Mouse (Mus musculus) heart, embryonic 15.5 days (tissue): ENCODE measurements around the gene Foxf2. TPM values are rescaled to one million over a fixed set of nuclear protein-coding genes. Genes with fewer than 3 reads are reported as not detected.
A peak's percentile ranks its signal among the peaks of the same experiment; 100 is the strongest.

Source experiments
- ATAC-seq: fragments of 200-750 bp; cut with Nextera tagmentation; replicated peaks from 2 replicates; pipeline ENCODE4 v1.8.0; 2017; ENCODE audit warnings: low read depth, moderate TSS enrichment; ENCODE audit not compliant: insufficient number of reproducible peaks, insufficient read depth, low FRiP score
- H3K27ac ChIP-seq: fragments of 300-500 bp; sonication (generic); 2 replicates; pipeline ENCODE4 v1.5.1; 2015; ENCODE audit warnings: mild to moderate bottlenecking, inconsistent platforms
- H3K27me3 ChIP-seq: fragments of 300-500 bp; sonication (generic); 2 replicates; pipeline ENCODE4 v1.6.1; 2015; ENCODE audit warnings: inconsistent platforms
- H3K36me3 ChIP-seq: fragments of 300-500 bp; sonication (generic); 2 replicates; pipeline ENCODE4 v1.6.1; 2015; ENCODE audit warnings: mild to moderate bottlenecking, inconsistent platforms
- H3K4me1 ChIP-seq: fragments of 300-500 bp; sonication (generic); replicated peaks from 2 replicates; pipeline ENCODE4 v1.6.1; 2015; ENCODE audit warnings: inconsistent platforms
- H3K4me2 ChIP-seq: fragments of 300-500 bp; sonication (generic); 2 replicates; pipeline ENCODE4 v1.6.1; 2015; ENCODE audit warnings: inconsistent platforms, mild to moderate bottlenecking, moderate library complexity
- H3K4me3 ChIP-seq: fragments of 300-500 bp; sonication (generic); 2 replicates; pipeline ENCODE4 v1.5.1; 2015; ENCODE audit warnings: mild to moderate bottlenecking, inconsistent platforms
- H3K9ac ChIP-seq: fragments of 300-500 bp; sonication (generic); 2 replicates; pipeline ENCODE4 v1.6.1; 2015; ENCODE audit warnings: mild to moderate bottlenecking, inconsistent platforms
- H3K9me3 ChIP-seq: fragments of 300-500 bp; sonication (generic); replicated peaks from 2 replicates; pipeline ENCODE4 v1.6.1; 2016; ENCODE audit warnings: inconsistent platforms
- WGBS: fragments of 180-500 bp; shearing (Covaris S2); methylation state at CpG from one replicate; pipeline ENCODE4 v1.1.7; 2015; ENCODE audit warnings: mixed read lengths; 5-methylcytosine and 5-hydroxymethylcytosine counted together
- polyA plus RNA-seq: library from polyadenylated mRNA; unstranded; fragments of >200 nt; fragmentation: Nextera tagmentation; extraction: Ambion mirVana; gene quantifications from 2 replicates; pipeline ENCODE4 v1.2.1, GENCODE M21; 2015

Gene Foxf2
- polyA plus RNA-seq, 1 experiment from 2014 or later = 0.64 TPM

DNA sequence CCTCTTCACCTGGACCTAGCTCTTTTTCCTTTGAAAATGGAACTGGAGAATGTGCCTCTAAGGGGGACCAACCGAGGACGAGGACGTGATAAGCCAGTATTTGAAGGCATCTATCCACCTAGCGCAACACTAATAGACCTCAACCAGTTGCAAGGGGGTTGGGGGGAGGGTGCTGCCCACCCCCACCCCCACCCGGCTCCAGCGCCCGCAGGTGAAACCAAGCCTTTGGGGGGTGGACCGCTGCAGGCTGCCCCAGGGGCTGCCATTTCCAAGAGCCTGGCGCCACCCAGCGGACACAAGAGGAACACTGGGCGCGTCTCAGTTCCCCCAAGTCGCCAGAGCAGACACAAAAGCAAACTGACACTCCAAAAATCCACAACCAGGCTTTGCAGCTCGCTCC, 7.2 kb upstream of the Foxf2 start:
- peaks cover 99% of the 10 kb centered on the region for H3K27me3 ChIP-seq
- peaks cover 23% of the 10 kb centered on the region for H3K4me1 ChIP-seq
- ATAC-seq = no peak
- no peaks in the 10 kb centered on the region for H3K36me3 ChIP-seq
- H3K4me3 ChIP-seq = peak overlapping the region; percentile 47
- peak overlapping the region; percentile 67 for H3K4me2 ChIP-seq
- H3K27ac ChIP-seq = no peak overlapping the region
- H3K9ac ChIP-seq = no peak overlapping the region
- H3K9me3 ChIP-seq = no peaks in the 10 kb centered on the region
- WGBS = 1% methylated on average over 14 of the region's 14 CpGs

- no peak for ATAC-seq
- Histone ChIP-seq H3K4me1 (peaks cover 23% of the 10 kb centered on the region), H3K9me3 (no peaks in the 10 kb centered on the region), H3K27ac (no peak overlapping the region), H3K4me3 (peak overlapping the region; percentile 47), H3K9ac (no peak overlapping the region), H3K36me3 (no peaks in the 10 kb centered on the region), H3K27me3 (peaks cover 98% of the 10 kb centered on the region), H3K4me2 (peak overlapping the region; percentile 67; the same call in 1 of the 2 replicates)
- 3% methylated on average over 18 of the region's 18 CpGs for WGBS
Observed at GRCm38 (mm10) chr13:31618919-31619655, 6.5 kb upstream of the Foxf2 start.

GRCm38 (mm10) chr13:31619826-31620498, 5.7 kb upstream of the Foxf2 start:
- peaks cover 27% of the 10 kb centered on the region for H3K4me1 ChIP-seq
- H3K4me3 ChIP-seq = peak overlapping the region; percentile 17; the same call in 1 of the 2 replicates
- H3K9me3 ChIP-seq = no peaks in the 10 kb centered on the region
- H3K27me3 ChIP-seq = peaks cover 98% of the 10 kb centered on the region
- no peak overlapping the region for H3K9ac ChIP-seq
- H3K36me3 ChIP-seq = no peaks in the 10 kb centered on the region
- 2% methylated on average over 33 of the region's 33 CpGs for WGBS
- no peak overlapping the region for H3K27ac ChIP-seq
- H3K4me2 ChIP-seq = peak overlapping the region; percentile 35
- ATAC-seq = no peak

DNA sequence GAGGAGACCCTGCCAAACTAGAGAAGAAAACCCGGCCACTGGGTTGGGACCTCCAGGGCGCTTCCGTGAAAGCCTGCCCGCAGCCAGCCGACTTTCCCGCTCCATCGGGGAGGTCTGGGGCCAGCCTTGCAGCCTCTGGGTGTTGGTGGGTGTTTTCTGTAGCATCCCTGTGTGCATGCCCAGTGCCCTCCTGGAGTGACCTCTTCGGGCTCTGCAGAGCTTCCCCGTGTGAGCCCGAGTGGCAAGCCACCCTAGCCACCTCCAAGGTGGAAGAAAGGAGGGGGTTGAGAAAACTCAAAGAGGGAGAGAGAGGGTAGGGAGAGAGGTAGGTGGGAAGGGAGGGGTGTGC, 5.1 kb upstream of the Foxf2 start:
- Histone ChIP-seq H3K9me3 (no peaks in the 10 kb centered on the region), H3K36me3 (no peaks in the 10 kb centered on the region), H3K9ac (no peak overlapping the region), H3K4me1 (peaks cover 29% of the 10 kb centered on the region), H3K4me3 (peak overlapping the region; percentile 17; the same call in 1 of the 2 replicates), H3K27me3 (peaks cover 98% of the 10 kb centered on the region), H3K4me2 (peak overlapping the region; percentile 35), H3K27ac (no peak overlapping the region)
- WGBS = 2% methylated on average over 10 of the region's 10 CpGs
- ATAC-seq = no peak

- no peak overlapping the region for H3K27ac ChIP-seq
- H3K4me1 ChIP-seq = peaks cover 34% of the 10 kb centered on the region
- WGBS = 18% methylated on average over 4 of the region's 4 CpGs
Observed at GRCm38 (mm10) chr13:31620937-31621336, 4.7 kb upstream of the Foxf2 start.

DNA sequence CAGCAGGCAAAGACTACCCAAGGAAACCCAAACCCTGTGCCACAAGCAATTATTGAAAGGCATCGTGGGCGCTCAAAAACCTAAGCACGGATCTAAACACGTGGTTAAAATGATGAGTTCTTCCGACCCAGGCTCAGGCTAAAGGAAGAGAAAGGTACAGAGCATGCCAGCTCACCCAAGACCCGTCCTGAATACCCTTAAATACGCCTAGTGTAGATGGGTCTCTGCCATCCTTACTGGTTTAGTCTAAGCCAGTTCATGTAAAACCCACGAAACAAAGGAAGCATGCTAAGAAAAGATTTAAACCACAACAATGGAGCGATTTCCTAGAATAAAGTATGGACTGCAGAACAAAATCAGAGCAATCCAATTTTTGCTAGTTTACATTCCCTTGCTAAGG, 3.9 kb upstream of the Foxf2 start:
- Histone ChIP-seq H3K4me3 (no peak overlapping the region), H3K27ac (no peak overlapping the region), H3K9ac (no peak overlapping the region), H3K4me1 (peaks cover 42% of the 10 kb centered on the region), H3K36me3 (no peaks in the 10 kb centered on the region), H3K9me3 (no peaks in the 10 kb centered on the region), H3K27me3 (peaks cover 98% of the 10 kb centered on the region), H3K4me2 (no peak overlapping the region)
- 8% methylated on average over 9 of the region's 9 CpGs for WGBS
- no peak for ATAC-seq

More at GRCm38 (mm10) chr13:31620937-31621336, 4.7 kb upstream of the Foxf2 start:
- H3K36me3 ChIP-seq = no peaks in the 10 kb centered on the region
- no peak overlapping the region for H3K4me3 ChIP-seq
- ATAC-seq = no peak
- peaks cover 98% of the 10 kb centered on the region for H3K27me3 ChIP-seq
- no peaks in the 10 kb centered on the region for H3K9me3 ChIP-seq
- no peak overlapping the region for H3K4me2 ChIP-seq
- H3K9ac ChIP-seq = no peak overlapping the region

- ATAC-seq = no peak
- H3K4me3 ChIP-seq = no peak overlapping the region
- H3K4me1 ChIP-seq = peaks cover 46% of the 10 kb centered on the region
- no peaks in the 10 kb centered on the region for H3K9me3 ChIP-seq
- H3K27ac ChIP-seq = no peak overlapping the region
- H3K4me2 ChIP-seq = no peak overlapping the region
- peaks cover 98% of the 10 kb centered on the region for H3K27me3 ChIP-seq
- no peak overlapping the region for H3K9ac ChIP-seq
- no peaks in the 10 kb centered on the region for H3K36me3 ChIP-seq
- 6% methylated on average over 3 of the region's 3 CpGs for WGBS
Observed at GRCm38 (mm10) chr13:31622371-31622770, 3.2 kb upstream of the Foxf2 start.

- Histone ChIP-seq H3K4me1 (peaks cover 41% of the 10 kb centered on the region), H3K36me3 (no peaks in the 10 kb centered on the region), H3K27ac (no peak overlapping the region), H3K4me2 (no peak overlapping the region), H3K9me3 (no peaks in the 10 kb centered on the region), H3K9ac (no peak overlapping the region), H3K27me3 (peaks cover 99% of the 10 kb centered on the region), H3K4me3 (no peak overlapping the region)
- 8% methylated on average over 6 of the region's 6 CpGs for WGBS
- no peak for ATAC-seq
Observed at GRCm38 (mm10) chr13:31623291-31623690, 2.3 kb upstream of the Foxf2 start.

GRCm38 (mm10) chr13:31623906-31624860, 1.4 kb upstream of the Foxf2 start:
- WGBS = 4% methylated on average over 20 of the region's 20 CpGs
- Histone ChIP-seq H3K27ac (no peak overlapping the region), H3K27me3 (peaks cover 99% of the 10 kb centered on the region), H3K9ac (no peak overlapping the region), H3K36me3 (no peaks in the 10 kb centered on the region), H3K9me3 (no peaks in the 10 kb centered on the region), H3K4me3 (peak overlapping the region; percentile 57; the same call in 1 of the 2 replicates), H3K4me2 (peak overlapping the region; percentile 96), H3K4me1 (peaks cover 37% of the 10 kb centered on the region)
- ATAC-seq = 0 out of 2 replicates have a peak, but pooled peaks have one; percentile 1

GRCm38 (mm10) chr13:31624966-31625332, 667 bp upstream of the Foxf2 start:
- no peak overlapping the region for H3K9ac ChIP-seq
- H3K36me3 ChIP-seq = no peaks in the 10 kb centered on the region
- 1% methylated on average over 13 of the region's 13 CpGs for WGBS

More at GRCm38 (mm10) chr13:31624966-31625332, 667 bp upstream of the Foxf2 start:
- H3K4me3 ChIP-seq = peak overlapping the region; percentile 57
- no peak for ATAC-seq
- peaks cover 99% of the 10 kb centered on the region for H3K27me3 ChIP-seq
- peaks cover 37% of the 10 kb centered on the region for H3K4me1 ChIP-seq
- no peaks in the 10 kb centered on the region for H3K9me3 ChIP-seq
- H3K4me2 ChIP-seq = peak overlapping the region; percentile 96
- no peak overlapping the region for H3K27ac ChIP-seq
